Comparison of ENCODE assay signal across 22 mouse cellular contexts in genomic region chr14:21554046-21554445, GRCm38 (mm10).
DNase-seq lines count a peak whose midpoint lies in the region; ATAC-seq lines count a peak whose summit lies in the region.
"Had no signal": no experiment of that assay in that cellular context is flagged by ENCODE, and none has a peak within 500 bp of the region (broad histone marks: within the 10 kb centered on the region; RNA-seq: fewer than 3 reads in every experiment).

No protein-coding gene starts in this region.

- peaks cover 25% of the 10 kb centered on the region for H3K4me1 ChIP-seq in embryonic facial prominence, embryonic 14.5 days (ENCODE audit: control insufficient read depth, insufficient read depth, low read length)
- H3K4me1 ChIP-seq in embryonic facial prominence, embryonic 10.5 days = peaks cover 28% of the 10 kb centered on the region
- H3K4me1 ChIP-seq in midbrain, embryonic 16.5 days (ENCODE audit: control insufficient read depth, insufficient read depth, low read length) = peaks cover 38% of the 10 kb centered on the region
- H3K4me1 ChIP-seq in liver, embryonic 11.5 days (replicated peaks; ENCODE audit: control insufficient read depth, insufficient read depth, low read length) = peaks cover 18% of the 10 kb centered on the region

- H3K4me3 ChIP-seq in embryonic facial prominence, embryonic 14.5 days (ENCODE audit: low read depth, low read length) = no peak overlapping the region
- H3K4me3 ChIP-seq in embryonic facial prominence, embryonic 10.5 days = no peak overlapping the region
- H3K4me3 ChIP-seq in midbrain, embryonic 16.5 days (ENCODE audit: low read depth, low read length) = no peak overlapping the region
- no peak overlapping the region for H3K4me3 ChIP-seq in liver, embryonic 11.5 days (ENCODE audit: low read depth, low read length)
- H3K4me3 ChIP-seq: heart, embryonic 15.5 days; intestine, embryonic 15.5 days; limb, embryonic 10.5 days; liver, embryonic 12.5 days; midbrain, embryonic 12.5 days had no signal

- no peak for DNase-seq in embryonic facial prominence, embryonic 14.5 days (ENCODE audit: low spot score)
- no peak for DNase-seq in embryonic facial prominence, embryonic 10.5 days (ENCODE audit: low spot score)
- DNase-seq in urinary bladder, postnatal 14 days (ENCODE audit: low spot score) = peak; percentile 49
- no peak for DNase-seq in urinary bladder, postnatal 4 days (ENCODE audit: low spot score in 2 of 2)
- DNase-seq in cerebellum, postnatal 36 days = peak; percentile 46 to 50
- no peak for DNase-seq in liver, embryonic 11.5 days (ENCODE audit: low spot score)
- no peak for DNase-seq in lung, postnatal 10 days
- DNase-seq: adrenal gland, postnatal 14 days; forebrain, postnatal 0 days; heart, adult 18-20 months; kidney, postnatal 4 days; lung, embryonic 14.5 days; right cerebral cortex, postnatal 4 days; thymus, adult 18-20 months had no signal

- H3K27ac ChIP-seq in embryonic facial prominence, embryonic 14.5 days (replicated peaks; ENCODE audit: low read depth, low read length) = no peak overlapping the region
- H3K27ac ChIP-seq in embryonic facial prominence, embryonic 10.5 days (replicated peaks) = no peak overlapping the region
- no peak overlapping the region for H3K27ac ChIP-seq in midbrain, embryonic 16.5 days (ENCODE audit: low read length)
- H3K27ac ChIP-seq in liver, embryonic 11.5 days (ENCODE audit: low read depth, low read length) = no peak overlapping the region
- H3K27ac ChIP-seq: heart, embryonic 15.5 days; intestine, embryonic 15.5 days; limb, embryonic 10.5 days; liver, embryonic 12.5 days; macrophage; midbrain, embryonic 12.5 days had no signal

- WGBS in embryonic facial prominence, embryonic 14.5 days = 87% methylated on average over 8 of the region's 8 CpGs
- WGBS in embryonic facial prominence, embryonic 10.5 days = 85% methylated on average over 8 of the region's 8 CpGs
- WGBS in midbrain, embryonic 16.5 days = 81% methylated on average over 8 of the region's 8 CpGs
- WGBS in liver, embryonic 11.5 days = 88% methylated on average over 8 of the region's 8 CpGs

- H3K9me3 ChIP-seq in embryonic facial prominence, embryonic 14.5 days (ENCODE audit: control insufficient read depth, low read length) = no peaks in the 10 kb centered on the region
- no peaks in the 10 kb centered on the region for H3K9me3 ChIP-seq in embryonic facial prominence, embryonic 10.5 days
- no peaks in the 10 kb centered on the region for H3K9me3 ChIP-seq in midbrain, embryonic 16.5 days (replicated peaks; ENCODE audit: control insufficient read depth, low read length, poor library complexity, severe bottlenecking)
- no peaks in the 10 kb centered on the region for H3K9me3 ChIP-seq in liver, embryonic 11.5 days (ENCODE audit: control insufficient read depth, low read length)
- H3K9me3 ChIP-seq: heart, embryonic 15.5 days; intestine, embryonic 15.5 days; limb, embryonic 10.5 days; liver, embryonic 12.5 days; midbrain, embryonic 12.5 days had no signal

- no peaks in the 10 kb centered on the region for H3K27me3 ChIP-seq in embryonic facial prominence, embryonic 14.5 days (replicated peaks; ENCODE audit: control insufficient read depth, insufficient read depth, low read length)
- H3K27me3 ChIP-seq in embryonic facial prominence, embryonic 10.5 days (replicated peaks; ENCODE audit: low read depth, poor library complexity, severe bottlenecking) = no peaks in the 10 kb centered on the region
- no peaks in the 10 kb centered on the region for H3K27me3 ChIP-seq in midbrain, embryonic 16.5 days (ENCODE audit: control insufficient read depth, insufficient read depth, low read depth, low read length)
- H3K27me3 ChIP-seq in liver, embryonic 11.5 days (replicated peaks; ENCODE audit: control insufficient read depth, insufficient read depth, low read length) = no peaks in the 10 kb centered on the region
- H3K27me3 ChIP-seq: CH12.LX; heart, embryonic 15.5 days; intestine, embryonic 15.5 days; liver, embryonic 12.5 days; midbrain, embryonic 12.5 days had no signal

- no peak overlapping the region for H3K9ac ChIP-seq in embryonic facial prominence, embryonic 14.5 days (ENCODE audit: low read depth, low read length)
- H3K9ac ChIP-seq in midbrain, embryonic 16.5 days (ENCODE audit: low read depth, low read length) = no peak overlapping the region
- no peak overlapping the region for H3K9ac ChIP-seq in liver, embryonic 11.5 days (ENCODE audit: low read depth, low read length)
- H3K9ac ChIP-seq: forebrain, postnatal 0 days; heart, embryonic 15.5 days; intestine, embryonic 15.5 days; liver, embryonic 12.5 days; lung, embryonic 14.5 days; midbrain, embryonic 12.5 days had no signal

- H3K4me2 ChIP-seq in embryonic facial prominence, embryonic 14.5 days (ENCODE audit: low read depth, low read length) = no peak overlapping the region
- H3K4me2 ChIP-seq in midbrain, embryonic 16.5 days (ENCODE audit: low read length) = no peak overlapping the region
- no peak overlapping the region for H3K4me2 ChIP-seq in liver, embryonic 11.5 days
- H3K4me2 ChIP-seq: heart, embryonic 15.5 days; intestine, embryonic 15.5 days; liver, embryonic 12.5 days; lung, embryonic 14.5 days; midbrain, embryonic 12.5 days had no signal

- ATAC-seq in embryonic facial prominence, embryonic 14.5 days (ENCODE audit: low read depth) = 0 out of 2 replicates have a peak, but pooled peaks have one; percentile 34
- no peak for ATAC-seq in midbrain, embryonic 16.5 days
- ATAC-seq in liver, embryonic 11.5 days (replicated peaks; ENCODE audit: low FRiP score) = no peak
- ATAC-seq: forebrain, postnatal 0 days; intestine, embryonic 15.5 days; liver, embryonic 12.5 days had no signal

- H3K36me3 ChIP-seq in embryonic facial prominence, embryonic 14.5 days (ENCODE audit: control insufficient read depth, insufficient read depth, low read length) = no peaks in the 10 kb centered on the region
- H3K36me3 ChIP-seq in embryonic facial prominence, embryonic 10.5 days (replicated peaks) = no peaks in the 10 kb centered on the region
- H3K36me3 ChIP-seq in midbrain, embryonic 16.5 days (ENCODE audit: control insufficient read depth, insufficient read depth, low read length) = no peaks in the 10 kb centered on the region
- no peaks in the 10 kb centered on the region for H3K36me3 ChIP-seq in liver, embryonic 11.5 days (ENCODE audit: control insufficient read depth, insufficient read depth, low read length)
- H3K36me3 ChIP-seq: heart, embryonic 15.5 days; intestine, embryonic 15.5 days; limb, embryonic 10.5 days; liver, embryonic 12.5 days; midbrain, embryonic 12.5 days had no signal

Comparison
In these comparisons a context has a peak if more than half of its experiments do, and no peak if none do; other contexts are left out.
1. DNase-seq: peak in urinary bladder, postnatal 14 days (single experiment) and cerebellum, postnatal 36 days (2 of 2); none in embryonic facial prominence, embryonic 14.5 days (single experiment), embryonic facial prominence, embryonic 10.5 days (single experiment), urinary bladder, postnatal 4 days (0 of 2), liver, embryonic 11.5 days (single experiment) and lung, postnatal 10 days (single experiment).